Mouse (Mus musculus) adrenal gland, adult 18-20 months (tissue): Measurements from ENCODE around the gene Ehbp1l1. TPM values are rescaled to one million over a fixed set of nuclear protein-coding genes. Genes with fewer than 3 reads are reported as not detected.
"Not testable (repeated sequence)": the region's sequence is repeated elsewhere in the genome, so short reads cannot be mapped to it uniquely, and the experiment has no call there.

Source experiments
- DNase-seq, 2 experiments: peaks; one replicate each; pipeline ENCODE4 v3.0.0; 2021 to 2022; ENCODE audit warnings: low spot score in 2 of 2
- total RNA-seq, 2 experiments: library from RNA; stranded (reverse); gene quantifications; 1 replicate in 1 of 2; 2 replicates in 1 of 2; pipeline ENCODE4 v1.2.3; 2021

Ehbp1l1 gene
- total RNA-seq, 2 experiments from 2014 or later, result 33.5 to 45.6 TPM

DNA sequence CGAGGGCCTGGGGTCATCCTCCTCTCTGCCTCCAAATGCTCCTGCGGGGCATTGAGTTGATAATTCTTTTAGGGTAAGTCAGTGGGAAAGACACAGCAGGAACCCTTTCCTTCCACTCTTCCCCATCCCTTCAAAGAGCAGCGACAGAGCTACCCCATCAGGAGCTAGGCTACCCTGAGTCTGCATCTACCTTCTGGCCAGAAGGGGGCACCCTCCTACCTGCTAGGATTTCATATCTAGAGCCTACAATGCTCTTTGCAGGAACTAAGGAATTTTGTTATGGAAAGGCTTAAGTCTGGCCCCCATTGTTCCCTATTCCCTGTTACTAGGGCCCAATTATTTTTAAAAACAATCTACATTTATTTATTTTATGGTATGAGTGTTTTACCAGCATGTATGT is 14.9 kb downstream of the Ehbp1l1 start:
- DNase-seq, result peak in 1 of 2 experiments; percentile 62

DNA sequence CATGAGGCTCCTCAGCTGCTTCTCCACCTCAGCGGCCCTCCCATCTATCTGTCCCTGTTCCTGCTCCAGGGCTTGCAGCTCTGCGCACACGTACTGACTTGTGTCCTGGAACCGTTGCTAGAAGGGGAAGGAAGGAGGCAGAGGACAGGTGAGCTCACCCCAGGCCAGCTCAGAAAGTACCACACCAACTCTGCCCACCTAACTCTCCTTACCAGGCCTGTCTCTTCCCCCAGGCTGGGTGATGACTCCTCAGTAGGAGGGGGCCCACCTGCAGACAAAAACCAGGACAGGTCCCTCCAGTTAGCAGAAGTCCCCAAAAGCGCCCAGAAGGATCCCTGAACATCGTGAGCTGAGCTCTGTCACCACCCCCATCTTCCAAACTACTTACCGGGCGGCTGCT is 15.5 kb downstream of the Ehbp1l1 start:
- no peak for DNase-seq

DNA sequence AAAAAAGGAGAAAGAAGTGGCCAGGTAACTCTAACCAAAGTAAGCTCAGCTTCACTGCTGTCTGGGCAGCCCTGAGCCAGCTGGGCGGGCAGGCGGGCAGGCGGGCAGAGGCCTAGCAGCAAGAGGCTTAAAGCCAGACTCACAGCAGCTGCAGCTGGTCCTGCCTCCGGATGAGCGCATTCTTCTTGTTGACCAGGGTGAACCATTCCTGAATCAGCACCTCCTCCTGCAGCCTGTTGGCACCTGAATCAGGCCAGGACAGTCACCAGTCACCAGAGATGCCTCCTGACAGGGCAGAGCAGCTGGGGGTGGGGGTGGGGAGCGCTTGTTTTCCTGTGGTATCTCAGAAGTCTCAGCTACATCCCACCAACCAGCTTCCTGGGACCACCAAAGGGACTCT is 16.0 kb downstream of the Ehbp1l1 start:
- DNase-seq, result no peak

DNA sequence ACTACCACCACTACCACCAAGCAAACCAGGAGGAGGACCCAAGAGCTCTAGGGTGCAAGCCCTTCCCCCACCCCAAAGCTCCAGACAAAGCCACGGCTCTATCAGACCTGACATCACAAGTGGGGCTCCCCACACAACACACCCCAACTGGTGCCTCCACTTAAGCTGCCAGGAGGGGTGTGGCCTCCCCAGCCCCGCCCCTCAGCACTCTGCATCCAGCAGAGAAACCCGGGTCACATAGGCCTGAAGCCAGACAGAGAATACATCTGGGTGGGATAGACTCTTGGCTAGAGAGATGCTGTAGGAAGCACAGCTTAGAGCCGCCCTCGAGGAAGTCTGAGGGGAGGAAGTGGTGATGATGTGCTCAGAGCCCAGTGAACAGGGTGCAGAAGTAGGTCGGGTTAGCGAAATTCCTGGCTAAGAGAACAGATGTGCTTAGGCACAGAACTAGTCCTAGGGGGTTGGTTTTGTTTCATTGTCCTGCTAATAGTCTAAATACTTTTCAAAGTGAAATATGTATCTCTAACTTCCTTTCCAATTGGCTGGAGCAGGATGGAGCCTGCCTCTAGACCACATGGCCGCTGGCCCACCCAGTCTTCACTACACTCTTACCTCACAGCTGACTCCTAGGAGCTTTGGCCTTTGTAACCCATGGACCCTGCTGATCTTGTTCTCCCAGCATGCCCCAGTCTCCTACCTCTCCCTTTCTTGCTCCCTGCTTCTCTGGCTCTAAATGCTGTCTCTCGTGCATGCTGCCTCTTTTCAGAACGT is 21.1 kb downstream of the Ehbp1l1 start:
- DNase-seq, result no peak

DNA sequence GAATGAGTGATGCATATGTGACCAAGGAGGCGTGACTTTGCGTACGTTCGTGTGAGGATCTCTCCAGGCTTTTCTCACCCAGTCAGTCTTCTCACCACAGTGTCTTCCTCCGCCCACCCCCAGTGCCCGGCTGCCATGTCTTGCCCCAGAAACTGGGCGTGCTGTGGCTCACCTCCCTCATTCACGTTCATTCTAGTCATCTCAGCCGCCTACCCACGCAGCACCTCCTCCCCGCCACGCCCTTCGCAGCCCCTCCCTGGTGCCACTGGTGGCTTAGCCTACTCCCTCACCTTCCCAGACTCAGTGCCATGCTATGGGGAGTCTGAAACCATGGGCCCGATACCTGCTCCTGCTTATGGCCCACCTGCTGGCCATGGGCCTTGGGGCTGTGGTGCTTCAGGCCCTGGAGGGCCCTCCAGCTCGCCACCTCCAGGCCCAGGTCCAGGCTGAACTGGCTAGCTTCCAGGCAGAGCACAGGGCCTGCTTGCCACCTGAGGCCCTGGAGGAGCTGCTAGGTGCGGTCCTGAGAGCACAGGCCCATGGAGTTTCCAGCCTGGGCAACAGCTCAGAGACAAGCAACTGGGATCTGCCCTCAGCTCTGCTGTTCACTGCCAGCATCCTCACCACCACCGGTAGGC is 21.8 kb downstream of the Ehbp1l1 start, which contains the start of gene Kcnk7:
TSS of gene Kcnk7 (plus strand) at position 205 of the 638 bp plus-strand sequence.
- DNase-seq, result no peak

DNA sequence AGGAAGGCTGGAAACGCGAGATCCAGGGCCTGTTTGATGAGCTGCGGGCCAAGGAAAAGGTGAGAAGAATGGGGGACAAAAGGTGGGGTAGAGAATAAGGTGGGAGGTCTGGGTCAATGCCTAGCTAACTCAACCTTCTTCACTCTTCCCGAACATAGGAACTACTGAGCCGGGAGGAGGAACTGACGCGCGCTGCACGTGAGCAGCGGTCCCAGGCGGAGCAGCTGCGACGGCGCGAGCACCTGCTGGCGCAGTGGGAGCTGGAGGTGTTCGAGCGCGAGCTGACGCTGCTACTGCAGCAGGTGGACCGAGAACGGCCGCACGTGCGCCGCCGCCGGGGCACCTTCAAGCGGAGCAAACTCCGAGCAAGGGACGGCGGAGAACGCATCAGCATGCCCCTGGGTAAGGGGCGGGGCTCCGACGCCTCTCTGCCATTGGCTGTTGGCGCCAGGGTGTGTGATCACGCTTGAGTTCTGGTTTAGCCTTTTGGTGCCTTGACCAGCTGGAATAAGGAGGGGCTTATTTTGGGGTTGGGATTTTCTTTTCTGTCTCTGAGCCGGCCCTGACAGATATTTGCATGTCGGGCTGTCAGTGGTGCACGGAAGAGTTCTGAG is 30.2 kb downstream of the Ehbp1l1 start:
- no peak for DNase-seq

DNA sequence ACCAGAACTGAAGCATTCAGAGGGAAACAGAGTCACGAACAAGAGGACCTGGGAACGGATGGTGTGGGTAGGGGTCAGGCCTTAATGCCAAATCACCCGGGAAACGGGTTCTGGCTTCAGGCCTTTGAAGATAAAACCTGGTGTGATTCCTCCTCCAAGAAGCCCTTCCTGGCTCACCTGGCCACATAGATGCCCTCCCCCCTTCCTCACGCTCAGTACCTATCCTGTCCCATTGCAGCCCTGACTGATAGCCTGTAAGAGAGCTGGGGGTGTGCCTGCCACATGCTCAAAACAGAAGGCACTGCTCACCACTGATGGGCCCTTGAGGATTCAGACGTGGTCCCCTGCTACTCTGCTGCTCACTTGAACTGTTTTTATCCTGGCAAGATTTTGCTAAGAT is 32.3 kb downstream of the Ehbp1l1 start:
- no peak for DNase-seq

DNA sequence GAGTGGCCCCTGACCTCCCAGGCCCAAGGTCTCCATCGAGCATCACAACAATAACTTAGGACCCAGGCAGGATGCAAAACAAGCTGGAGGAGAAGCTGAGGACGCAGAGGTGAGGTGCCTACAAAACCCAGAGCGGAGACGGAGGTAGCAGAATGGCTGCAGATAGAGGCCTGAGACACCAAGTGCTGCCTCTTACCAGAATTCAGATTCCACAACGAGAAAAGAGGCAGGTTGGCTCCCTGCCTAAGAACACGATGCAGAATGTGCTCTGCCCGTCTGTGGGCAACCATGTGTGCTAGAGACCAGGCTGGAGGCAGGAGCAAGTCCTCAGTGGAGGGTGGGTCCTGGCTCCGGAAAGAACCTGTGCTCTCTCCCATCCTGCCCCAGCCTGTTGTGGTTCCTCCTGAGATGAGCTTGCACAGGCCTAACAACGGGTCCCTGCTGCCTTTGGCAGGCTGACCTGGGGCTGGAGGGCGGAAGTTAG is 33.2 kb downstream of the Ehbp1l1 start:
- no peak for DNase-seq

DNA sequence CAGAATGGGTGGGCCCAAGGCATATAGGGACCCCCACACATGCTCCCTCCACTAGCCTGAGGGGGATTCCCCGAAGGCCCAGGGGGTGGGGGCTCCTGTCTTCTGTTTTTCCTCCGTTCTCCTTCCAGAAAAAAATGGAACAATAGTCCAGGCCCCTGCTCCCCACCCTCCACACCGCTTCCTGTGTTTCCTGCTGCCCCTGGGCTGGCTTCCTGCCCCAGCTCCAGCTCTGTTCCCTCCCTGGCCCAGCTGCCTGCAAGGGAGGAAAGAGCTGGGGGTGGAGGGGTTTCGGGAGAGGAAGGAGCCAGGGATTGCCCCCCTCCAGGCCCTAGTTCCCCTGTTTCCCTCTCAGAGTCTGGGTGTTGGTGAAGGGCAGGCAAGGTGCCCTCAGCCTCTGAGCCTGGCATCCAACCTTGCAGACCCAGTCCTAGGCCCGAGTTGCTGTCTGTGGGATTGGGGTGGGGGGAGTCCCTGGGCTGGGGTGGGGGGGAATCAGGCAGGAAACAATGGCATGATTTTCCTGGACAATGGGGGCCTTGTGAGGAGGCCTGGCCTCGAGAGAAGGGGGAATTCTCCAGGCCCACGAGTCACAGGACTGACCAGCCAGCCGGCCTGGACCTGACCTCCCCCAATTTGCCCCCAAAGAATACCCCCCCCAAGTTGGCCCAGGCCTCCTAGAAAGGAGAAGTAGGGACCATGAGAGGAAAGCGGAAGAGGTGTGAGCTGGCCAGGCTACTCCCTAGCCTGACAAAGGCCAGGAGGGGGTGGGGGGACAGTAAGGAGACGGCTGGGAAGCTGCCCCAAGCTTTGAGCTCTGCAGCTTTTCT is 33.8 kb downstream of the Ehbp1l1 start:
- DNase-seq, result no peak

DNA sequence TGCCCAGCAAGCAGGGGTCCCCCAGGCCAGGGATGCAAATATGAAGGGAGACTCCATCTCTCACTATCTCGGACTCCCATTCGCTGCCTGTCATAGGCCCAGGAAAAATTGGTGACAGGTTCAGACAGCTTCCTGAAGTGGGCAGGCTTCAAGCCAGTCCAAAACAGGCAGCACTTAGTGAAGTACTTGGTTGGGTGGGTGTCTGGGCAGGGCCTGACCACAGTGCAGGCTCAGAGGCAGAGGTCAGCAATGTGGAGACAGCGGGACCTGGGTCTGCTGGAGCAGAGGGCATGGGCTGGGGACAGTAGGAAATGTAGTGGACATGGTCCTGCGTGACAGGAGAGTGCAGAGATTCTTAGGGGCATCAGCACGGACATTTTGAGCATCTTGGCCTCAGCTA is 34.5 kb downstream of the Ehbp1l1 start:
- DNase-seq, result no peak

DNA sequence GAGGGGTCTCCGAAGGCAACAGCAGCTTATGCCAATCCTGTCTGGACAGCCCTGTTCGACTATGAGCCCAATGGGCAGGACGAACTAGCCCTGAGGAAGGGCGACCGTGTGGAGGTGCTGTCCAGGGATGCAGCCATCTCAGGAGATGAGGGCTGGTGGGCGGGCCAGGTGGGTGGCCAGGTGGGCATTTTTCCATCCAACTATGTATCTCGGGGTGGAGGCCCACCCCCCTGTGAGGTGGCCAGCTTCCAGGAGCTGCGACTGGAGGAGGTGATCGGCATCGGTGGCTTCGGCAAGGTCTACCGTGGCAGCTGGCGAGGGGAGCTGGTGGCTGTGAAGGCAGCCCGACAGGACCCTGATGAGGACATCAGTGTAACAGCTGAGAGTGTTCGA is 35.8 kb downstream of the Ehbp1l1 start:
- DNase-seq, result no peak

DNA sequence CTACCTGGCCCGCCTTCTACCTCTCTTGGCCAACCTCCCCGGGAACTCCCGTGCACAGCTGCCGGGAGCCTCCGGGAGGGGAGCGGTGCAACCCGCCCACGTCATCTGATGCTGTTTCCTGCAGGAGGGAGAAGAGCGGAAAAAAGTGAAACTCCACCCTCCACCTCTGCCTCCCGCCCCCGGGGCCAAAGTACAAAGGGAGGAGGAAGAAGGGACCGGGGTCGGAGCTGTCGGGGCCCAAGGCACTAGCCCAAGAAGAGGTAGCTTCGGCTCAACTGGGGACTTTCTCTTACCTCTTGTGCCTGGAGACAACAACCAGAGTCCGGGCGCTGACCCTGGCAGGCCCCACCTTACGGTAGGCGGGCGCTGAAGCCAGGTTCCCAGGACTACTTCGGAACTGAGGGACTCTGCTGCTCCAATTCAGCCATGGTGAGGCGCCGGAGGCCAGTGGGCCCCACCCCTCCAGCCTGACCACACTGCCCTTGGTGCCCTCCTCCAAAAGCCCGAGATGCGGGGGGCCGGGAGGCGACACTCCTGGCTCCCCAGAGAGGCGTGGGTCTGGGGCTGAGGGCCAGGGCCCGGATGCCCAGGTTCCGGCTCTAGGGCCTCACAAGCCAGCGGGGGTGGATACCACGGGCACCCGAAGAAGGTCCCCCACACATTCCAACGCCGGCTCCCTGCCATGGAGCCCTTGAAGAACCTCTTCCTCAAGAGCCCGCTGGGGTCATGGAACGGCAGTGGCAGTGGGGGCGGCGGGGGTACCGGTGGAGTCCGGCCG is 36.4 kb downstream of the Ehbp1l1 start:
- DNase-seq, result peak; percentile 80 to 82

DNA sequence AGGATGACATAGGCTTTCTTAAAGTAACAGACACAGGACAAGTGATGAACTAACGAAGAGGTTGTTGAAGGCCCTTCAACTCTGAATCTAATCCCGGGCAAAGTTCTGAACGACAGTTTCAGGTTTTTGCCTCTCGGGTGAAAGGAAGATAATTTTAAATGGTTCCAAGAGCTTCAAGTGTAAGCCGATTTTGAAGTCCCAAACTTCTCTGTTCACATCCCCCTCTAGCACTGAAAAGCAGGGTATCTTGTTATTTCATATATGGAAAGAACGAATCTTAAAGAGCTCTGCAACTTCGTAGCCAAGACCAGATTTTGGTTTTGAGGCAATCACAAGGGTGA is 37.1 kb downstream of the Ehbp1l1 start:
- no peak for DNase-seq

DNA sequence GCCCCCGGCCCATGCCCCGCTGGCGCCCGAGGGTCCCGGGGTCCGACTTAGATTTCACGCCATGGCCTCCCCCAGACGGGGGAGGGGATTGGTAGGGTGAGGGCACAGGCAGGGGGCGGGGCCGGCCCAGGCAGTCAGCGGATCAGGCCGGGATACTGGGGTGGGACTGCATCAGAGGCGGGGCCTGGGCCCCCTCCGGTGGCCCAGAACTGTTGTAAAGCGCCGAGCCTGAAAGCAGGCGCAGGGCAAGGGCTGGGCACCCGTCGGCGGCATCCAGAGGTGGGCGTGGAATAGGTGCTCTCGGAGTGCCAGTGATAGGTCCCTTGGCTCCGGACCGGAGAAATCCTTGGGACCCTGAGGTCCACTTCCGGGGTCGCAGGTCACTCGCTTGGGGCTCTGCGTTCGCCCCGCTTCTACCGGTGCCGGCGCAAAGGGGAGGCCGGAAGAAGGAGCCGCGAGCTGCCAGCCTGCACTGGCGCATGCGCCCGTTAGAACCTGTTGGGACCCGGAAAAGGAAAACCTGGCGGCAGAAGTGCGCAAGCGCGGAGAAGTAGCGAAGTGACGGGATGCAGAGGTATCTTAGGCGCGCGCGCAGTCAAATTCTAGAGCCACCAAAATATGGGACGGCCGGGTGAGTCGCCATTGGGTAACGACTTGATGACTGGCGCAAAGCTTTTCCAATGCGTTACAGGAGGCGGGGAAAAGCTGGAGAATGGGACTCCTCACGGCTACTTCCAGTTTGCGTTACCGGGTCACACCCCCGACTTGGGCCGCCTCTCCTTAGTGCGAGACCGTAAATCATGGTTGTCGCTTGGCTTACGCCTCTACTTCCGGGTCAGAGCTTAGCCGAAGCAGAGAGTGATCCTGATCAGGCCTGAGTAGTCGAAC is 37.7 kb downstream of the Ehbp1l1 start, which contains the start of the genes Map3k11 and Pcnx3:
TSS of gene Map3k11 (plus strand) at position 543 of the 888 bp plus-strand sequence.
TSS of gene Pcnx3 (minus strand) at position 709 of the 888 bp plus-strand sequence.
- peak; percentile 91 to 93 for DNase-seq

DNA sequence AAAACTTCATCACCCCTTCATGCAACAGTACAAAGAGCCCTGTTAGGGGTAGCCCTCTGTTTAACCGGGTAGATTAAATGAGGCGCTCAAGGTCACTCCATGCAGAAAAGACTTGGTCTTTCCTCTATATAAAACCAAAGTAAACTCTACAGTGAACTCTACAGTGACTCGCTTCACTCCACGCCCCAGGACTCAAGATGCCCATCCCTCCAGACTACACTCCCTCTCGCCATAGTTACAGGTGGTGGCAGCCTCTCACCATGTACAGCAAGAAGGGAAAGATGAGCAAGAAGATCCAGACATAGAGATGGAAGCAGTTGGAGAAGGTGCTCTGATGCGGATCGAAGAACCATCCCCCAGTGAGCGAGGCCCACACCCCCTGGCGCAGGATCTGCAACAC is 38.4 kb downstream of the Ehbp1l1 start:
- no peak for DNase-seq

DNA sequence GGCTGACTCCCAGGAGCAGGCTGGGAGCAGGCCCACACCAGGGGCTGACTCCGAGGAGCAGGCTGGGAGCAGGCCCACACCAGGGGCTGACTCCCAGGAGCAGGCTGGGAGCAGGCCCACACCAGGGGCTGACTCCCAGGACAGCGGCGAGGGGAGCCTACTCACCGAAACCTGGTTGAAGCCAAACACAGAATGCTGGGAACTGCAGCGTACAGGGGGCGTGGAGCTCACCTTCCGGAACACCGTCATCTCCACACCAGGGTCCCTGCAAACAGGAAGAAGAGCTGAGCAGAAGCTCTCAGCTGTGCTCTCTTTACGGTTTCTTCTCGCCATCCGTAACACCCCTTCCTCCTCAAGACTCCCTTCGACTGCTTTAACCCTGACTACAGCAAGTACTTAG is 39.2 kb downstream of the Ehbp1l1 start:
- DNase-seq, result not testable (repeated sequence)

DNA sequence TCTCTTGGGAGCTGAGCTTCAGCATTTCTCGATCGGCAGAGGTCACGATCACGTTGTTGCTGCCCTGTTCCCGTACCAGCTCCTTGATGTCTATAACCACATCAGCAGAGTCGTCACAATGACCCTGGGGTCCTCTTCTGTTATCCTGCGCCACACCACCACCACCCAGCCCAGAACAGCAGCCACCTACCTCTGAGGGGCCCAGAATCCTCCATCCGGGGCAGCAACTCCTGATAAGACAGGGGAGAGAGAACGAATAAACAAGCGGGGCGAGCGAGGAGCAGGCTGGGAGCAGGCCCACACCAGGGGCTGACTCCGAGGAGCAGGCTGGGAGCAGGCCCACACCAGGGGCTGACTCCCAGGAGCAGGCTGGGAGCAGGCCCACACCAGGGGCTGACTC is 39.7 kb downstream of the Ehbp1l1 start:
- no peak for DNase-seq

DNA sequence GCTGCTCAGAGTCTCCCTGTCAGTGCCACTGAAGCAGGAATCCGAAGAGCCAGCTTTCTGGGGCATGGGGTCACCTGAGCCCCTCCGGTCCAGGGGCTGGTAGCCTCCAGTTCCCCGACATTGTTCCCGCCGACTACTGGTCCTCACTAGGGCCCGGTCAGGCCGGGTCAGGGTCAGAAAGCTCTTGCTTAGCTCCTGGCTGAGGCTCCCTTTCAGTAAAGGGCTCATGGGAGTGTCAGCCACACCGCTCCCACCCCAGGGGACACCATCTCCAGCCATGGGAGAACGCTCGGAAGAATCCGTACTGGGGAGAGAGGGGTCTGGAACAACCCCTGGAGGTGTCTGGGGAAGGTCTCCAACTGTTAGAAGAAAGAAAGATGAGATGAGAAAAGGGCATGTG is 40.3 kb downstream of the Ehbp1l1 start:
- no peak for DNase-seq

DNA sequence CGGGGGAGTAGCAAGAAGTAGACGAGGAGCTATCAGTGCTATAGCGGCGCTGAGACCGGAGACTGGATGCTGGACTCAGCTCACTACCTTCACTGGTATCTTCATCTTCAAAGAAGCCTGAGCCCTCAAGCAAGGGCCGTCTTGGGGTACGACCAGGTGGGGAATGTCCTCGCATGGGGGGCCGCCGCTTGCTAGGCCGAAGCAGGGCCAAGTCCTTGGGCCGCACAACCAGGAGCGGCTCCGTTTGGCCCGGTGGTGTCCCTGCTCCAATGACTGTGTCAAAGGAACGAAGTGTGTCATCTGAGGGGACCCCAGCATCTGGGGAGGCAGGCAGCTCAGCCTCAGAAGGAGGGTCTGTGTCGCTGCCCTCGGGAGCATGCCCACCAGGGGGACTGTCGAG is 40.7 kb downstream of the Ehbp1l1 start:
- DNase-seq, result no peak
